Mouse (Mus musculus): ENCODE data around the gene Scly.

Scly gene

DNA sequence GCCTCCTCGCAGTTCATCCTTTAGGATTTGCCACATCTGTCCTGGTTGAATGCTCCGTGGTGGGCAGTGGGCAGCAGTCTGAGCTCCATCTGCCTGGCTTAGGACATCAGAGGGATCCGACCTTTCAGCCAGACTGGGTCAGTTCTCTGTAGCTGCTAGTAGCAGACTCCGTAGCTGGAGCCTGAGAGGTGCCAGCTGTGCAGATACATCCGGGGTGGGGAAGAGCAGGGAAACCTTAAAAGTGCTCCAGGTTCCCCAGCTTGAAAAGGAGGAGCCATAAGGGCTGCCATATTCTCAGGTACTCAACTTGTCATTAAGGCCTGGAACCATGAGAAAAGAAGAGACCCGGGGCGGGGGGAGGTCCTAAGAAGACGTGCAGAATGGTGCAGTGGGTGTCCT is 67.7 kb downstream of the Scly start:
- DNase-seq = no peak

DNA sequence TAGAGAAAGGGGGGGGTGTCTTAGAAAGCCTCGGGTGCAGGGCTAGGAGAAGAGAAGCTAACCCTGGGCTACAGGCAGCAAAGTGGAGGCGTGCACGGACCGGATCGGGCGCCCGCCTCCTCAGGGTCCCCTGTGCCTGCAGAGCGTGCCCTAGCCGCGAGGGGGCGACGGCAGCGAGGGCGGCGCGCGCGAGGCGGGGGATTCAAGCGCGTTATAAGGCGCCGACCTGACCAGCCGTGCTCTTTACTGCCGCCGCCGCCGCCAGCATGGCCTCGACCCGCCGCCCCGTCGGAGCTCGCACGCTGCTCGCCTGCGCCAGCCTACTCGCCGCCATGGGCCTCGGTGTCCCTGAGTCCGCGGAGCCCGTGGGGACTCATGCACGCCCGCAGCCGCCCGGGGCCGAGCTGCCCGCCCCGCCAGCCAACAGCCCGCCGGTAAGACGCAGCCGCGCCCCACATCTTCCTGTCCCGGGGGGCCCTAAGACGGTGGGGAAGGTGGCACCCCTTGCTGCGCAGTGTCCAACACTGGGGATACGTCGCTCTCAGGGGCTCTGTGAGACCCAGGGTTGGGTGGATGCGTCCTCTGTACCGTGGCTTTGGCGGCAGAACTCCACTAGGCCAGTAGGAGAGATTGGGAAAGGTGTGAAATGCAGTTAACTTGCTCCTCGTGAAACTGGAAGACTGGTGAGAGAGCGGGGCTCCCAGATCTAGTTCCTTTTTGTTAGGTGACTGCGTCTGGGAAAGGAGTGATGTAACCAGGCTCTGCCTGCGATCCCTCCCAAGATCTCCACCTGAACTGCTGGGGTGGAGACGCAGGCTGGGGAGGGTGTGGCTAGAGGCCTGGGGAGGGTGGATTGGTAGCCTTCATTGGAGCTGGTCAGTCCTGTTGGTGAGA is 68.3 kb downstream of the Scly start, which contains the start of gene Erfe:
Erfe (plus strand) TSS at position 216 of the 894 bp plus-strand sequence.
- peak; percentile 85 for DNase-seq

DNA sequence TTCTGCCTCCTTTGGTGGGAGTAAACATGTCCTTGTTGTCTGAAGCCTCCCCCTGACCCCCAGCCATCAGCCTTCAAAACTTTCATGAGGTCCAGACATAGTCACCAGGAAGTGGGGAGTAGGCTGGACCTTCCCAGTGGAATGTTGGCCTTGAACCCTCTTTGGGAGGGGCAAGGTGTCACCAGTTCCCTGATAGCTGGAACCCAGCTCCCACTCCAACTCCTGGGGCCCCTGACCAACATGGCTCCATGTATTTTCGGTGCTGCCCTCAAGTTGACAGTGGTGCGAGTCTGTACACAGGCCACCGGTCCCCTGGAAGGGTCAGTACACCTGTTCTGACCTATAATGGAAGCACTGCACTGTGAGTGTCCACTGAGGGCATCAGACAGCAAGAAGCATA is 69.2 kb downstream of the Scly start:
- DNase-seq = no peak

DNA sequence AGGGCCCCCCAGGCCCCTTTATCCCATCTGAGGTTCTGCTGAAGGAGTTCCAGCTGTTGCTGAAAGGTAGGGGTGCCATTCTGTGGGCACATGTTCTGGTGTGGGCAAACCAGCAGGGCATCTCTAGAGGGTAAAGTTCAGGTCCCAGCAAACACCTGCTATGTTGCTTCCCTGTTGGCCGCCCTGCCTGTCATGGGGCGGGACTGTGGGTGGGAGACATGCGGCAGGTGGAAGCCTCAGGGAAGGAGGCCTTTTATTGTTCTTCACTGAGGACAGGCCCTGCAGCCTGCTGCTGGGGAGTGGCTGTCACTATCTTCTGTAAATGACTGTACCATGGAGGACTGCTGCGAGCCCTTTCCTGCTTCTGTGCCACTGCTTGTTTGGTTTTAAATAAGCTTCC is 71.3 kb downstream of the Scly start:
- no peak for DNase-seq

DNA sequence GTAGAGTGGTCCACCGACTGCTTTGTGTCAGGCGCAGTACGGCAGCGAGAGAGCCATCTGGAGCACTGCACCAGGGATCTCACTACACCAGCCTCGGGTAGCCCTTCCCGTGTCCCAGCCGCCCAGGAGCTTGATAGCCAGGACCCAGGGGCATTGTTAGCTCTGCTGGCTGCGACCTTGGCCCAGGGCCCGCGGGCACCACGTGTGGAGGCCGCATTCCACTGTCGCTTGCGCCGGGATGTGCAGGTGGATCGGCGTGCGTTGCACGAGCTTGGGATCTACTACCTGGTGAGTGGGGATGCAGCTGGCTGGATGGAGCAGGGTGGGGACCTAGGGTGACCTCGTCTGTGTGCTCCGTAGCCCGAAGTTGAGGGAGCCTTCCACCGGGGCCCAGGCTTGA is 71.9 kb downstream of the Scly start:
- no peak for DNase-seq

Measured in thymus, postnatal 25 days (tissue).